Mouse (Mus musculus): ENCODE results near the gene Gabrd. TPM values are rescaled to one million over a fixed set of nuclear protein-coding genes. Genes with fewer than 3 reads are reported as not detected.
"Not testable (repeated sequence)": the region's sequence is repeated elsewhere in the genome, so short reads cannot be mapped to it uniquely, and the experiment has no call there.

Gabrd gene
- under 1 TPM; 0.21 to 0.45 TPM for total RNA-seq (2021)
- long read RNA-seq, experiment 1 = 0 reads
- long read RNA-seq, experiment 2 = 0 reads

- peak; percentile 85 for DNase-seq
Observed at GRCm38 (mm10) chr4:155397511-155398221, at the start of gene Gabrd. TSS of gene Gabrd (minus strand) at chr4:155398112.

GRCm38 (mm10) chr4:155442808-155443207 lies 44.9 kb upstream of the Gabrd start:
- no peak for DNase-seq

GRCm38 (mm10) chr4:155433993-155434392 lies 36.1 kb upstream of the Gabrd start:
- DNase-seq = peak; percentile 29

- no peak for DNase-seq
Observed at GRCm38 (mm10) chr4:155432358-155432757, 34.4 kb upstream of the Gabrd start.

- DNase-seq = no peak
Observed at GRCm38 (mm10) chr4:155429202-155429601, 31.3 kb upstream of the Gabrd start.

GRCm38 (mm10) chr4:155428442-155428841 lies 30.5 kb upstream of the Gabrd start:
- no peak for DNase-seq

- no peak for DNase-seq
Observed at GRCm38 (mm10) chr4:155426272-155426671, 28.4 kb upstream of the Gabrd start.

- DNase-seq = no peak
Observed at GRCm38 (mm10) chr4:155423988-155424387, 26.1 kb upstream of the Gabrd start.

GRCm38 (mm10) chr4:155421412-155422370 lies 23.8 kb upstream of the Gabrd start:
- DNase-seq = not testable (repeated sequence)

- no peak for DNase-seq
Observed at GRCm38 (mm10) chr4:155420137-155420536, 22.2 kb upstream of the Gabrd start.

GRCm38 (mm10) chr4:155414656-155415235 lies 16.8 kb upstream of the Gabrd start:
- no peak for DNase-seq

- no peak for DNase-seq
Observed at GRCm38 (mm10) chr4:155413641-155414335, 15.9 kb upstream of the Gabrd start.

GRCm38 (mm10) chr4:155412124-155412523 lies 14.2 kb upstream of the Gabrd start:
- no peak for DNase-seq

GRCm38 (mm10) chr4:155409058-155409776 lies 11.3 kb upstream of the Gabrd start, which contains the start of gene Cfap74:
TSS of gene Cfap74 (plus strand) at chr4:155409190.
- DNase-seq = peak; percentile 75

GRCm38 (mm10) chr4:155408695-155409057 lies 10.8 kb upstream of the Gabrd start:
- no peak for DNase-seq

GRCm38 (mm10) chr4:155402489-155402888 lies 4.6 kb upstream of the Gabrd start:
- no peak for DNase-seq

- DNase-seq = no peak
Observed at GRCm38 (mm10) chr4:155401121-155401520, 3.2 kb upstream of the Gabrd start.

- DNase-seq = no peak
Observed at GRCm38 (mm10) chr4:155398222-155398540, 269 bp upstream of the Gabrd start.

- DNase-seq = no peak
Observed at GRCm38 (mm10) chr4:155396751-155397150, 1.2 kb downstream of the Gabrd start.

- no peak for DNase-seq
Observed at GRCm38 (mm10) chr4:155395471-155395870, 2.4 kb downstream of the Gabrd start.

GRCm38 (mm10) chr4:155387166-155387565 lies 10.7 kb downstream of the Gabrd start:
- no peak for DNase-seq

GRCm38 (mm10) chr4:155383326-155383725 lies 14.6 kb downstream of the Gabrd start:
- no peak for DNase-seq
